In genomic region chr9:66305121-66306112, GRCm38 (mm10) we compare ENCODE assay signal across 8 mouse cellular contexts. TPM values are rescaled to one million over a fixed set of nuclear protein-coding genes. Genes with fewer than 3 reads are reported as not detected.
DNase-seq lines count a peak whose midpoint lies in the region; ATAC-seq lines count a peak whose summit lies in the region.

No protein-coding gene starts in this region.

- DNase-seq in 3134 (ENCODE audit: extremely low read depth, insufficient read length, low spot score) = peak; percentile 46
- DNase-seq in ZHBTc4 (ENCODE audit: low read depth, low spot score) = peak; percentile 7
- peak; percentile 61 for DNase-seq in heart, embryonic 10.5 days (ENCODE audit: low spot score)
- DNase-seq in liver = peak; percentile 9
- peak; percentile 56 for DNase-seq in thymus, postnatal 25 days

- WGBS in embryonic facial prominence, embryonic 13.5 days = 48% methylated on average over 25 of the region's 25 CpGs
- 41% methylated on average over 25 of the region's 25 CpGs for WGBS in heart, embryonic 10.5 days
- WGBS in kidney, embryonic 16.5 days = 46% methylated on average over 25 of the region's 25 CpGs
- WGBS in neural tube, embryonic 13.5 days = 37% methylated on average over 25 of the region's 25 CpGs

- H3K27me3 ChIP-seq in embryonic facial prominence, embryonic 13.5 days = no peaks in the 10 kb centered on the region
- 0 out of 2 replicates have a peak, but pooled peaks cover 5% of the 10 kb centered on the region for H3K27me3 ChIP-seq in heart, embryonic 10.5 days (ENCODE audit: insufficient read depth, poor library complexity, severe bottlenecking)
- no peaks in the 10 kb centered on the region for H3K27me3 ChIP-seq in kidney, embryonic 16.5 days (ENCODE audit: insufficient read depth, low read length)
- no peaks in the 10 kb centered on the region for H3K27me3 ChIP-seq in neural tube, embryonic 13.5 days

- no peaks in the 10 kb centered on the region for H3K36me3 ChIP-seq in embryonic facial prominence, embryonic 13.5 days
- no peaks in the 10 kb centered on the region for H3K36me3 ChIP-seq in heart, embryonic 10.5 days
- no peaks in the 10 kb centered on the region for H3K36me3 ChIP-seq in kidney, embryonic 16.5 days (ENCODE audit: insufficient read depth, low read length)
- H3K36me3 ChIP-seq in neural tube, embryonic 13.5 days = no peaks in the 10 kb centered on the region

- H3K9ac ChIP-seq in embryonic facial prominence, embryonic 13.5 days = 0 out of 2 replicates have a peak overlapping the region, but pooled peaks have one; percentile 8
- H3K9ac ChIP-seq in kidney, embryonic 16.5 days (replicated peaks; ENCODE audit: low read length) = no peak overlapping the region
- H3K9ac ChIP-seq in neural tube, embryonic 13.5 days = peak overlapping the region; percentile 41

- peak overlapping the region; percentile 28 for H3K4me3 ChIP-seq in embryonic facial prominence, embryonic 13.5 days
- peak overlapping the region; percentile 42 for H3K4me3 ChIP-seq in heart, embryonic 10.5 days
- peak overlapping the region; percentile 31 for H3K4me3 ChIP-seq in kidney, embryonic 16.5 days (ENCODE audit: low read length)
- peak overlapping the region; percentile 18 for H3K4me3 ChIP-seq in neural tube, embryonic 13.5 days

- peaks cover 9% of the 10 kb centered on the region for H3K4me1 ChIP-seq in embryonic facial prominence, embryonic 13.5 days
- peaks cover 9% of the 10 kb centered on the region for H3K4me1 ChIP-seq in heart, embryonic 10.5 days
- no peaks in the 10 kb centered on the region for H3K4me1 ChIP-seq in kidney, embryonic 16.5 days (ENCODE audit: insufficient read depth, low read length)
- peaks cover 24% of the 10 kb centered on the region for H3K4me1 ChIP-seq in neural tube, embryonic 13.5 days (replicated peaks)

- H3K9me3 ChIP-seq in embryonic facial prominence, embryonic 13.5 days = no peaks in the 10 kb centered on the region
- no peaks in the 10 kb centered on the region for H3K9me3 ChIP-seq in heart, embryonic 10.5 days
- H3K9me3 ChIP-seq in kidney, embryonic 16.5 days (ENCODE audit: low read length) = no peaks in the 10 kb centered on the region; the same call in 1 of the 2 replicates
- H3K9me3 ChIP-seq in neural tube, embryonic 13.5 days = no peaks in the 10 kb centered on the region

- peak overlapping the region; percentile 52 for H3K4me2 ChIP-seq in embryonic facial prominence, embryonic 13.5 days
- peak overlapping the region; percentile 39 for H3K4me2 ChIP-seq in kidney, embryonic 16.5 days (replicated peaks; ENCODE audit: low read depth, low read length)
- peak overlapping the region; percentile 52 for H3K4me2 ChIP-seq in neural tube, embryonic 13.5 days

- ATAC-seq in embryonic facial prominence, embryonic 13.5 days (ENCODE audit: insufficient number of reproducible peaks, insufficient read depth, low FRiP score, low TSS enrichment, low read depth) = no peak
- ATAC-seq in kidney, embryonic 16.5 days (ENCODE audit: low FRiP score, low TSS enrichment) = no peak
- peak; percentile 75 for ATAC-seq in neural tube, embryonic 13.5 days (ENCODE audit: low read depth)

- 0 out of 2 replicates have a peak overlapping the region, but pooled peaks have one; percentile 22 for H3K27ac ChIP-seq in embryonic facial prominence, embryonic 13.5 days
- H3K27ac ChIP-seq in heart, embryonic 10.5 days = no peak overlapping the region
- H3K27ac ChIP-seq in kidney, embryonic 16.5 days (ENCODE audit: low read length) = no peak overlapping the region
- H3K27ac ChIP-seq in neural tube, embryonic 13.5 days (replicated peaks) = peak overlapping the region; percentile 88

RNA-seq across cellular contexts. Expression of gene Herc1, which starts 44.8 kb away (rescaled TPM):
- 24.0 and 26.0 TPM in 2 replicates for polyA plus RNA-seq in embryonic facial prominence, embryonic 13.5 days (2015; fragmentation: Nextera tagmentation; extraction: Ambion mirVana)
- polyA plus RNA-seq in heart, embryonic 10.5 days (2016; fragmentation: Nextera tagmentation; extraction: Ambion mirVana) = 22.3 and 24.5 TPM in 2 replicates
- 18.5 and 21.1 TPM in 2 replicates for polyA plus RNA-seq in kidney, embryonic 16.5 days (2015; fragmentation: Nextera tagmentation; extraction: Ambion mirVana)
- 41.4 and 42.5 TPM in 2 replicates for polyA plus RNA-seq in neural tube, embryonic 13.5 days (2015; fragmentation: Nextera tagmentation; extraction: Ambion mirVana)

Comparison
In these comparisons a context has a peak if more than half of its experiments do, and no peak if none do; other contexts are left out.
1. DNase-seq: peak in every context shown above with its lines; median percentile 61 in heart, embryonic 10.5 days; 56 in thymus, postnatal 25 days; 46 in 3134; 9 in liver; 7 in ZHBTc4.
2. H3K27ac ChIP-seq: peak in embryonic facial prominence, embryonic 13.5 days (single experiment) and neural tube, embryonic 13.5 days (single experiment); none in heart, embryonic 10.5 days (single experiment) and kidney, embryonic 16.5 days (single experiment).
3. Peak in every context shown above with its lines, with median percentiles within 50 percentile points of each other: H3K4me2 ChIP-seq and H3K4me3 ChIP-seq.